Mouse (Mus musculus) liver, embryonic 14.5 days (tissue): ENCODE results near the gene Gas2. TPM values are rescaled to one million over a fixed set of nuclear protein-coding genes. Genes with fewer than 3 reads are reported as not detected.

Source experiments
- ATAC-seq: fragments of 200-750 bp; cut with Nextera tagmentation; 2 replicates; pipeline ENCODE4 v1.8.0; 2017; ENCODE audit warnings: moderate number of reproducible peaks, mild to moderate bottlenecking, moderate library complexity; ENCODE audit not compliant: insufficient read depth
- DNase-seq, 3 experiments: peaks; one replicate each; pipeline ENCODE4 v3.0.0-alpha.2; 2012 to 2013; ENCODE audit warnings: low read depth in 3 of 3, low spot score in 3 of 3
- H3K27ac ChIP-seq: fragments of 300-500 bp; sonication (generic); 2 replicates; pipeline ENCODE4 v1.5.1; 2014; ENCODE audit warnings: moderate library complexity, mild to moderate bottlenecking, control low read depth, inconsistent platforms
- H3K27me3 ChIP-seq: fragments of 300-500 bp; sonication (generic); 2 replicates; pipeline ENCODE4 v1.6.1; 2014; ENCODE audit warnings: mild to moderate bottlenecking, low read length, moderate library complexity; ENCODE audit not compliant: control insufficient read depth, insufficient read depth
- H3K36me3 ChIP-seq: fragments of 300-500 bp; sonication (generic); replicated peaks from 2 replicates; pipeline ENCODE4 v1.6.1; 2014; ENCODE audit warnings: low read depth; ENCODE audit not compliant: control insufficient read depth, insufficient read depth
- H3K4me1 ChIP-seq, 2 experiments: fragments of 200-500 bp in 1 of 2; fragments of 300-500 bp in 1 of 2; sonication (generic) in 1 of 2; replicated peaks; 2 replicates each; pipeline ENCODE4 v1.6.1; 2012 to 2014; ENCODE audit warnings: antibody characterized with exemption in 1 of 2, inconsistent platforms in 1 of 2, low read length in 1 of 2; ENCODE audit not compliant: control insufficient read depth in 2 of 2, insufficient read depth in 2 of 2
- H3K4me2 ChIP-seq: fragments of 300-500 bp; sonication (generic); 2 replicates; pipeline ENCODE4 v1.6.1; 2014; ENCODE audit warnings: low read depth, mild to moderate bottlenecking, control low read depth, moderate library complexity
- H3K4me3 ChIP-seq, 2 experiments: fragments of 200-500 bp in 1 of 2; fragments of 300-500 bp in 1 of 2; sonication (generic) in 1 of 2; 2 replicates each; pipeline ENCODE4 v1.5.1; 2012 to 2014; ENCODE audit warnings: low read depth in 2 of 2, low read length in 2 of 2, mild to moderate bottlenecking in 2 of 2, control low read depth in 1 of 2, inconsistent platforms in 1 of 2, moderate library complexity in 1 of 2; ENCODE audit not compliant: insufficient read depth in 1 of 2
- H3K9ac ChIP-seq: fragments of 300-500 bp; sonication (generic); replicated peaks from 2 replicates; pipeline ENCODE4 v1.6.1; 2014; ENCODE audit warnings: mild to moderate bottlenecking, control low read depth, moderate library complexity
- H3K9me3 ChIP-seq: fragments of 300-500 bp; sonication (generic); 2 replicates; pipeline ENCODE4 v1.6.1; 2016; ENCODE audit warnings: low read length, mixed read lengths; ENCODE audit not compliant: control insufficient read depth
- CTCF ChIP-seq: IDR thresholded peaks from 2 replicates; pipeline ENCODE4 v1.5.1; 2016; ENCODE audit warnings: antibody characterized with exemption, low read depth, control low read depth
- EP300 ChIP-seq: IDR thresholded peaks from 2 replicates; pipeline ENCODE4 v1.6.1; 2016; ENCODE audit warnings: antibody characterized with exemption, low read depth
- WGBS: fragments of 180-500 bp; shearing (Covaris S2); extraction: QIAGEN DNeasy Blood & Tissue Kit; methylation state at CpG from one replicate; pipeline ENCODE4 v1.1.7; 2014; ENCODE audit not compliant: insufficient replicate concordance; 5-methylcytosine and 5-hydroxymethylcytosine counted together
- polyA plus RNA-seq, 2 experiments: library from polyadenylated mRNA; depleted of rRNA in 1 of 2; stranded (reverse) in 1 of 2; unstranded in 1 of 2; fragments of >200 nt; fragmentation: Nextera tagmentation in 1 of 2; extraction: Ambion mirVana in 1 of 2; gene quantifications; 2 replicates each; pipeline versions ENCODE4 v1.2.1 to v1.2.3; 2012 to 2014

Gene Gas2
- polyA plus RNA-seq, 2 experiments = 2.8 to 4.9 TPM

DNA sequence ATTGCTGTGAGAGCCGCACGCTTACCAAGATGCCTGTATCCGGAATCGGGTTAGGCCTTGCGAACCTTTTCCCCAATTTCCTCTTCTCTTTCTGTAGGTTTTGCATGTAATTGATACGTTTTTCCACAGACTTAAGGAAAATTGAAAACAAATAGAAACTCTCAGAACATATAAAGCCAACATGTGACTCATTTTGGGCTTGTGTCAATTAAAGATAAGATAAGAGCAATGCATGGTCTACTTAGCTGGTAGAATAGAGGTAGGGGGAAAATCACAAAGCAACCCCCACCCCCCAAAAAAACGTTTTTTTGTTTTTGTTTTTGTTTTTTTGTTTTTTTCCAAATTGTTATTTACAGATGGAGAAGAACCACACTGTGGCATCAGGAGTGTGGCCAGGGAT, 151.6 kb downstream of the Gas2 start:
- no peaks in the 10 kb centered on the region for H3K36me3 ChIP-seq
- no peaks in the 10 kb centered on the region for H3K9me3 ChIP-seq
- TF ChIP-seq CTCF = no peak
- TF ChIP-seq EP300 = no peak
- no peak overlapping the region for H3K4me3 ChIP-seq
- 67% methylated on average over 7 of the region's 7 CpGs for WGBS
- no peak overlapping the region for H3K9ac ChIP-seq
- 0 out of 4 replicates have a peak, but pooled peaks cover 0 to 2% of the 10 kb centered on the region in 2 experiments for H3K4me1 ChIP-seq
- H3K27me3 ChIP-seq = no peaks in the 10 kb centered on the region
- DNase-seq = no peak
- ATAC-seq = no peak
- no peak overlapping the region for H3K27ac ChIP-seq
- no peak overlapping the region for H3K4me2 ChIP-seq

DNA sequence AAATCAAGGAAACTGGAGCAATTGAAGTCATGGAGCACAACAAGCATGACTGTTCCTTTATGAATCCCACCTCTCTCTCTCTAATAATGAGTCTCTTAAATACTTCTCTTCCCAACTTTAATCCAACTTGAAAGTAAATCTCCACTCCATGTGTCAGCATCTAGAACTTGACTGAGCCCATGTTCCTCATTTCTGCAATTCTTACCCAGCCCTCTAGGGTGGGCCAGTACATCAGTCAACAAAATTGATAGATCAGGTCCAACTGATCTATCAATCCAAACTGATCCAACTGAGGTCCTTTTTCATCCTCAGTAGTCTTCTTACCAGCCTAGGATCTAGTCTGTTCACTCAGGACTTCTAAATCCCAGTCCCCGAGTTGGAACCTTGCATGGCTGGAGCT, 153.4 kb downstream of the Gas2 start:
- no peak overlapping the region for H3K4me3 ChIP-seq
- 0 out of 4 replicates have a peak, but pooled peaks cover 0 to 2% of the 10 kb centered on the region in 2 experiments for H3K4me1 ChIP-seq
- no peak overlapping the region for H3K4me2 ChIP-seq
- no peaks in the 10 kb centered on the region for H3K27me3 ChIP-seq
- DNase-seq (no peak), ATAC-seq (no peak)
- TF ChIP-seq EP300 = no peak
- TF ChIP-seq CTCF = peak; percentile 28; the same call in 1 of the 2 replicates
- H3K9ac ChIP-seq = no peak overlapping the region
- WGBS = 61% methylated on average over 1 of the region's 1 CpGs
- no peaks in the 10 kb centered on the region for H3K9me3 ChIP-seq
- H3K36me3 ChIP-seq = no peaks in the 10 kb centered on the region
- H3K27ac ChIP-seq = no peak overlapping the region

DNA sequence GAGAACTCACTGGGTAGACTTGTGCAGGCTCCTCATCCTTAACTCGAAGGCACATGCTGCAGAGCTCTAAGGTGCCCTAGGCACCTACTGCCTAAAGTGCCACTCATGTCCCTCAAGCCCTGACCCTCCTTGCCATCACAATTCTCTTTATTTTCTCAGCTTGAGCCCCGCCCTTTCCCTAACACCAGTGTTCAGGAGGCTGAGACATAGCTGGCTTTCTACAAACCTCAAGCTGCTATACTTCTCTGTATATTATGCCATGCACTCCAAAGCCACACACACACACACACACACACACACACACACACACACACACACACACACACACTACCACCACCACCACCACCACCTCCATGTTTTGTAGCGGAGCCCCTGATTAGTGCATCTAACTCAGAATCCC, 153.8 kb downstream of the Gas2 start, which contains the start of gene 1700015G11Rik:
TSS of gene 1700015G11Rik (minus strand) at position 101 of the 400 bp plus-strand sequence.
- H3K4me2 ChIP-seq = no peak within 1 kb of the TSS
- no peak within 1 kb of the TSS for H3K9ac ChIP-seq
- ATAC-seq = no peak
- no peak for DNase-seq
- no peaks in the 10 kb centered on the region for H3K36me3 ChIP-seq
- no peaks in the 10 kb centered on the region for H3K9me3 ChIP-seq
- no peak within 1 kb of the TSS for H3K27ac ChIP-seq
- no peak within 1 kb of the TSS for H3K4me3 ChIP-seq
- 0 out of 4 replicates have a peak, but pooled peaks cover 0 to 2% of the 10 kb centered on the region in 2 experiments for H3K4me1 ChIP-seq
- 46% methylated on average over 3 of the region's 3 CpGs for WGBS
- no peaks in the 10 kb centered on the region for H3K27me3 ChIP-seq
- no peak for TF ChIP-seq EP300
- no peak for TF ChIP-seq CTCF

DNA sequence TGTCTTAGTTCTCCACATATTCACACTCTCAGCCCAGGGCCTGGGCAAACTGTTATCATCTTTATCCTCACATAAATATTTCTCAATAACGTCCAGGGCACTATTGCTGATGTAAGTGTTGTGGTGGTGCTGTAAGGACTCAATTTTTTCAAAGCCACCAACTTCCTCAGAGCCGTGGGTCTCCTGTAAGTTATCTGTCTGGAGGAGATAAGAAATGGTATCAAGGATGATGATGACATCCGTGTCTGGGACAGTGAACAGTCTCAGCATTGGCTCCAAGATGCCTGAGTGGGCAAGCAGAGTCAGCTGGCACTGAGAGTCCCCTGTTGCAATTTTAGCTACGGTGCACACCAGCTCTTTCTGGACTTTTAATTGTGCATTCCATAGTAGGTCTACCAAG, 160.2 kb downstream of the Gas2 start:
- Histone ChIP-seq H3K4me1 (no peaks in the 10 kb centered on the region), H3K27ac (no peak overlapping the region), H3K4me3 (no peak overlapping the region), H3K9me3 (no peaks in the 10 kb centered on the region), H3K9ac (no peak overlapping the region), H3K36me3 (no peaks in the 10 kb centered on the region), H3K4me2 (no peak overlapping the region), H3K27me3 (no peaks in the 10 kb centered on the region)
- no peak for TF ChIP-seq EP300
- no peak for TF ChIP-seq CTCF
- no peak for ATAC-seq
- 40% methylated on average over 4 of the region's 4 CpGs for WGBS
- DNase-seq = no peak

DNA sequence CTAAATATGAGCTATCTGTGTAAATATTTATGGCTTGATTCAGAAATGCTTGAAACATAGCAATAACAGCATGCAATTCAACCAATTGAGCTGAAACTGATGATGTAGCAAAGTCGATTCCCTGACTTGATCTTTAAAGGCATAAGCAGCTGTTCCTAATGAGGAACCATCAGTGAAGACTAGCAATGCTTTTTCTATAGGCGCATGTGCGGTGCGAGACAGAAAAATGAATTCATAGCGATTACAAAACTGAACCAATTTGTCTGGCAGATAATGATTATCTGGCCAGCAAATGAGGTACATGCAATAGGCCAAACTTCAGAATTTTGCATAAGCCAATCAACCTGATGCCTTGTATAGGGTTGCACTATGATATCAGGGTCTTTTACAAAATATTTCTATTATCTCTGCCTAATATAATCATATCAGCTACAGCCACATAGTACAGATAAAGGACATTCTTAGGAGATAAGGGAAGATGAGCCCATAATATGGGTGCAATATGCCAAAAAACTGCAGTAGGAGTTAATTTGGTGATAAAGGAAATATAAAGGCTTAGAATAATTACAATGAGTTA, 162.3 kb downstream of the Gas2 start:
- no peaks in the 10 kb centered on the region for H3K4me1 ChIP-seq
- DNase-seq = no peak
- no peak overlapping the region for H3K9ac ChIP-seq
- no peak for ATAC-seq
- H3K4me2 ChIP-seq = no peak overlapping the region
- no peak overlapping the region for H3K4me3 ChIP-seq
- TF ChIP-seq EP300 (no peak), CTCF (no peak)
- WGBS = 72% methylated on average over 5 of the region's 5 CpGs
- no peaks in the 10 kb centered on the region for H3K36me3 ChIP-seq
- no peak overlapping the region for H3K27ac ChIP-seq
- H3K27me3 ChIP-seq = no peaks in the 10 kb centered on the region
- H3K9me3 ChIP-seq = no peaks in the 10 kb centered on the region
